Mouse (Mus musculus) megakaryocyte progenitor cell, adult 5-6 weeks (primary cell): Measurements from ENCODE around the gene Selenov. TPM values are rescaled to one million over a fixed set of nuclear protein-coding genes. Genes with fewer than 3 reads are reported as not detected.
"Not testable (repeated sequence)": the region's sequence is repeated elsewhere in the genome, so short reads cannot be mapped to it uniquely, and the experiment has no call there.

ENCODE experiments used
- ATAC-seq: replicated peaks from 2 replicates; pipeline ENCODE4 v1.8.0; 2016; ENCODE audit warnings: mild to moderate bottlenecking, moderate TSS enrichment, inconsistent platforms; ENCODE audit not compliant: poor library complexity
- total RNA-seq, 2 experiments: library from RNA; stranded (forward) in 1 of 2; stranded (reverse) in 1 of 2; fragments of 157-497, 149-512 nt in 1 of 2; fragments of 200-1000 nt in 1 of 2; gene quantifications; 2 replicates each; pipeline versions ENCODE4 v1.2.3 to v1.2.4; 2015 to 2017

The Selenov gene
- total RNA-seq, 2 experiments from 2014 or later: not detected

DNA sequence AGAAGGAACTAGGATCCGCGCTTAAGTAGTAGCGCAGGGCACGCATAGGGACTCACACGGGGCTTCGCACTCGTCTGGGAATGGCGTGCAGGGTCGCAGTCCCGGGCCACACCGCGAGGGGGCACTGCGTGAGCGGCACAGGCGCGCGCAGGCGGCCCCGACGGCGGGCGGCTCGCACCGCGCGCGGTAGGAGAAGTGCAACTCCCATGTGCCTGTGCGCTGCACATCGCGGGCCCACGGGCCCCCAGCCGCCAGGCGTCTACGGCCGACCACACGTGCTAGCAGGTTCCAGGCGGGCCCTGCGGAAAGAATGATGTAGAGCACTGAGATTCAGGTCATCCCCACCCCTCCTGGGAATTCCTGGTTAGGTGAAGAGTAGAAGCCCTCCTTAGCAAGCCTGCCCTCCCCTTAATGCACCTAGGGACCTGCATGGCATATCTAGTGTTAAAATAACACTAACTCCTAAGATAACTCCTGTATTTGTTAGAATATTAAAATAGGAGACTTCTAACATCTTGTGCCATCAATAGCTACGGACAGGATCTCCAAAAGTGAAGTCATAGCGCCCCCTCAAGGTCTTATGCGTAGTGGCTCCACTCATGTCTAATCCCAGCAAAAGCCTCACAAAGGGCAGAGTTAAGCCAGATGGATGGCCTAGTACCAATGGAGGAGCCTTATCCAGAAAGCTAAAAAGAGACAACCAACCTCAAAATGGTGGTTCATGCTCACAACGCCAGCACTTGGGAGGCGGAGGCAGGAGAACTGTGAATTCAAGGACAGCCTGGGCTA is 8.0 kb upstream of the Selenov start:
- ATAC-seq: peak; percentile 79

DNA sequence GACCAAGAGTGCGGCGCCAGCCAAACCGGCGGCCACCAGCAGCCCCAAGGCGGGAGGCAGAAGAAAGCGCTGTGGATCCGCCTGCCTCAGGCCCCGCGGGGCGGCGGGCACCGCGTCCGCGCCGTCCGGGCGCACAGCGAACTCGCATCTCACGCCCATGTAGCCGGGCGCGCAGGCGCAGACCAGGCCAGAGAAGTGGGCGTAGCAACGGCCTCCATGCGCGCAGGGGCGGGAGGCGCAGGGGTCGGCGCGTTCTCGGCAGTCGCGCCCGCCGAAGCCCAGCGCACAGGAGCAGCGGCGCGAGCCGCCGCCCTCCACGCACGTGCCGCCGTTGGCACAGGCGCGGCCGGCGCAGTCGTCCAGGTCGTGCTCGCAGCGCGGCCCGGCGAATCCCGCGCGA is 3.5 kb upstream of the Selenov start:
- peak; percentile 57 for ATAC-seq

DNA sequence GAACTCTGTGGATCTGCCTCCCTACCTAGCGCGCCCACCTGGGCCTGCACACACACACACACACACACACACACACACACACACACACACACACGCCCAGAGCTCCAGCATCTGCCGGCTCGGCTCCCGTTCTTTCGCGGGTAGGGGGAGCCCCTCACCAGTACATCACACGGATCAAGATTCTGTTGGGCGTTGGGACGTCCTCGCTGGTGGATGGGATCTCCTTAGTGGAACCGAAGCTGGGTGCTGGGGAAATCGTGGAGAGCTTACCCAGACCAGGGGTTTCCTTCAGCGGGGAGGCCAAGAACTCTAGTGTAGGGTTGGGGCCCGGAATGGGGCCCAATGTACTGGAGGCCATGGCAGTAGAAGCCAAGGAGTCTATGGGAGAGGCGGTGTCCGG is 821 bp downstream of the Selenov start:
- no peak for ATAC-seq

DNA sequence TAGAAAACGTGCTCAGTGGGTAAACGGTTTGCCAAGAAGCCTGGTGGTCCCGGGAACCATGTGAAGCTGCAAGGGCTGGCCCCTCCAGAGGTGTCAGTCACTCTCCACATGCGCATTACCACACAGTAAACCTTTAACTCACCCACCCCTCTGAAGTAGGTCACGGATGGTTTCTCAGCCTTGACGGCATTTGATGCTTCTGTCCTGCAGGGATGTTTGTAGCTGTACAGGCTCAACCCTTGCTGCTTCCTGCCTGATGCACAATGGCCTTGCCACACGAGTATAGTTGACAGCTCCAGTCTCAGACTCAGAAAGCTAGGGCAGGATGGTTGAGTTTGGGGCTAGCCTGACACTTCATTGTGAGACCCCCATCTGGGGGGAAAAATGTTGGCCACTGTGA is 10.4 kb downstream of the Selenov start:
- ATAC-seq: no peak

DNA sequence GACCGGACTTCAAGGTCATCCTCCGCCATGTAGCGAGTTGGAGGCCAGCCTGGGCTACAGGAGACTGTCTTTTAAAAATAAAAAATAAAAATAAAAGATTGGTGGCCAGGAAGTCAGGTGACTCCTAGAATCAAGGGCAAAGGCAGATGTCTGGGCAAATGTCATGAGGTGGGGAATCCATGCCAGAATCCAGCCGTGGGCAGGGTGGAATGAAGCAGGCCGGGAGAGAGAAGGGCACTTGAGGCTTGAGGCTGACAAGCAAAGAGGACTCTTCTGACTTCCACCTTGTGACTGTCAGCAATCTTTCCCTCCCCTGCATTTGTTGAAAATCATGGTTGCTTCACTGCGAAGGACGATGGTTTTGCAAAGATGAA is 12.7 kb downstream of the Selenov start:
- no peak for ATAC-seq

DNA sequence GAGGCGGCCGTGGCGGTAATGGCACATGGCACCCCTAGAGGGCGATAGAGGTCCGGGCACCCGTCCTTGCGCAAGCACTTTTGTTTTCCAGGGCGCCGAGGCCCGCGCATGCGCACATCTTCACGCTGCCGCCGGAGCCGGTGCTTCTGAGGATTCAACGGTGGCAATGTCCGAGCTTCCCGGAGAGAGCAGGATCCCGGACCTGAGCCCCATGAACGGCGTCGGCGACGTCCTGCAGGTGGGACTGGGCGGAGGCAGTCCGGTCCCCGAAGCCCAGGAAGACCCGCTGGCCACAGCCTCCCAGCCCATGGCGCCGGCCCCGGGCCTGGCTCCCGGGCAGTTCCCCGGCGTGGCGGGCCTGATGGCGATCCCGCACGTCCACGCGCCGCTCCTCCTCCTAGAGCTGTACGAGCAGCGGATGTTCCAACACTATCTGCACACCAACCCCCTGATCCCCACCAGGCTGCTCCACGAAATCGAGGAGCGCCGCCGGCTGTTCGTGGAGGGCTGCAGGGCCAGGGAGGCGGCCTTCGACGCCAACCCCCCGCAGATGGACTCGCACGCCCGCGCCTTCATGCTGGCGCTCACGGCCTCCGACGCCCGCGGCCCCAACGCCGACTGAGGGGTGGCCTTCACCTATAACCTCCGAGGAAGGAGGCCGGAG is 13.2 kb downstream of the Selenov start, which contains the start of gene Eid2b:
Eid2b (plus strand) TSS at position 125 of the 664 bp plus-strand sequence.
- ATAC-seq: peak; percentile 99

DNA sequence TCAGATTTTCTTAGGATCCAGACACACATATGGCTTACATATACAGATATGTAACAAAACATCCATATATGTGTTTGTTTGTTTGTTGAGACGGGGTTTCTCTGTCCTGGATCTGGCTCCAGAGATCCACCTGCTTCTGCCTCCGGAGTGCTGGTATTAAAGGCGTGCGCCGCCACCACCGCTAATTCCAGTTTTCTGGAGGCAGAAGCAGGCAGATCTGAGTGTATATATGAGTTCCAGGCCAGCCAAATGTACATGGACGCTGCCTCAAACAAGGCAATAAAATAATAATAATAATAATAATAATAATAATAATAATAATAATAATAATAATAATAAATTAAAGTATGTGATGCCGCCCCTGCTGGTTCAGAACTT is 13.8 kb downstream of the Selenov start:
- ATAC-seq: no peak

DNA sequence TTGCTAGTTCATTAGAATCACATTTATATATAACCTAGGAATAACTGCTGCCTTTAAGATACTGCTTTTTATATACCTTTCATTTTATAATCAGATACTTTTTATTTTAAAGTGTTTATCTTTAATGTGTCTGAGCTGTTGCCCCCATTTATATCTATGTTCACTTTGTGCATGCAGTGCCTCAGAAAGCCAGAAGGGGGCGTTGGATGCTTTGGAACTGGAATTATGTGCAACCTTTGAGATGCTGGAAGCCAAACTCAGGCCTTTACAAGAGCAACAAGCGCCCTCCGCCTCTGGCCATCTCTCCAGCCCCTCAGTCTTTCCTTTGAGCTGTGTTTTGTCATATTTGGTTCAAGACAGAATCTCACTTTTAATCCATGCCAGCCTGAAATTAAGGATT is 19.2 kb downstream of the Selenov start:
- ATAC-seq: no peak

DNA sequence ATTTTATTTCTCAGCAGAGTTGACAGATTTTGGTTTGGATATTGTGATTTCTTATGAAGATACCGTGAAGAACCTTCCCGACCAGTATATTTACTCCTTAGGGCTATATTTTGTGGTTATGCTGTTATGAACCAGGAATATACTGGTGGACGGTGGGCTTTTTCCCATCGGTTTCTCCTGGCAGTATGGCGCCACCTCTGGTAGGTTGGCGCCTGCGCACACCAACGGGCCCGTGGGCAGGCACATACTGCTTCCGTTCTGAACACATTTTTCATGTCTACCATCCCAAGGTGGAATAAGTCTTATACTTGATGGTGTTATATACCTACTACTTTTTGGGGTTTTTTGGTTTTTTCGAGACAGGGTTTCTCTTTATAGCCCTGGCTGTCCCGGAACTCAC is 21.6 kb downstream of the Selenov start:
- no peak for ATAC-seq

DNA sequence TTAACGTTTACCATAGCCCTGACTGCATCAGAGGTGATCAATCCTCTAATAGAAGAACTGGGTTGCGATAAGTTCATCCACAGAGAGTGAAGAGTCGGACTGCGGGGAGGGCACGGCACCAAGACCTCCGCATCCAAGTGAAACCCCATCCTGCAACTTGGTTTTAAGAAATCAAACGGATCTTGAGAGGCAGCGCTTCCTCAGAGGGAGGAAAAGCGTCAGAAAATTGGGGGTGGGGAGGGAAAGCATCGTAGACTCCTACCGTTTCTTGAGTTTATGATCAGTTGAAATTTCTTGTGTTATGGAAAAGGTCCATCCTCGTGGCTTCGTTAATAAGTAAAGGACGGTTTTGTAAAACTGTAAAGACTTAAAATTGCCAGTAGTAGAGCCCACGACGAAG is 22.4 kb downstream of the Selenov start:
- no peak for ATAC-seq

DNA sequence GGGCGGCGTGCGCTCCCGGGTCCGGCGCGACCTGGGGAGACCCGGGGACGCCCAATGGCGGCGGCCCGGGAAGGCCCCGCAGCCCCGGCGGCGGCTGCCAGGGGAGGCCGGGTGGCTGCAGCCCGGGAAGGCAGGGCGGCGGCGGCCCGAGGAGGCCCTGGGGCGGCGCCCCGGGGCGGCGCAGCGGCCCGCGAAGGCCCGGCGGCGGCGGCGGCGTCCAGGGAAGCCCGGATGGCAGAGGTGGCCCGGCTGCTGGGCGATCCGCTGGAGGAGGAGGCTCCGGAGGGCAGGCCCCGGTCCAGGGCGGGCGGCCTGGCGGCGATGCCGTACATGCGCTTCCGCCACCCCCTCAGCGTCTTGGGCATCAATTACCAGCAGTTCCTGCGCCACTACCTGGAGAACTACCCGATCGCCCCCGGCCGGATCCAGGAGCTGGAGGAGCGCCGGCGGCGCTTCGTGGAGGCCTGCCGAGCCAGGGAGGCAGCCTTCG is 22.9 kb downstream of the Selenov start:
- ATAC-seq: peak; percentile 37; the same call in 1 of the 2 replicates

DNA sequence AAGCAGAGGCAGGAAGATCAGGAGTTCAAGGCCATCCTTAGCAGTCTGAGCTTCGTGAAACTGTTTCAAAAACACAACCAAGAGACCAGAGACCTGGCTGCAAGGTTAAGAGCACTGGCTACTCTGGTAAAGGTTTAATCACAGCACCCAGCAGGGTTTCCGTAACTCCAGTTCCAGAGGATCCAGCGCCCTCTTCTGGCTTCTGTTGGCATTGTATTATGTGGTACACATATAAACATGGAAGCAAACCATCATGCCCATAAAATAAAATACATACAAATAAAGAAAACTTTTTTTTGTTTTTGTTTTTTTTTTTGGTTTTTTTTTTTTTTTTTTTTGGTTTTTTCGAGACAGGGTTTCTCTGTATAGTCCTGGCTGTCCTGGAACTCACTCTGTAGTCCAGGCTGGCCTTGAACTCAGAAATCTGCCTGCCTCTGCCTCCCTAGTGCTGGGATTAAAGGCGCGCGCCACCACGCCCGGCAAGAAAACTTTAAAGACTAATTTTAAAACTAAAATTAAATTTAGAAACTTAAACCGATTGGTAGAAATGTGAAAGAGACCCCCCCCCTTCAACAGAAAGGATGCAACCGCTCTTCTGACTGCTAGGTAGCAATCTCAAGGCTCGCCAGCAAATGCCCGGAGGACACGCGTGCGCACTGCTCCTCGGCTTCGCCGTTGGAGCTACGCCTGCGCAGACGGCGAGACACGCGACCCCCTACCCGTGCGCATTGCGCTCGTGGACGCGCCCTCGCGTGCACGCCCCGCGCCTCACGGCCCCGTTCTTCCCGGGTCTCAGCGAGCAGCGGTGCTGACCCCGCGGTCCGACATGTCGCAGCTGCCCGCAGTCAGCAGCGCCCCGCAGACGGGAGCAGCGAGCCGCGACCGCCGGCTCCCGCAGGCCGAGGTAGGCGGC is 23.6 kb downstream of the Selenov start, which contains the start of gene Eid2:
Eid2 (plus strand) TSS at position 753 of the 913 bp plus-strand sequence.
- ATAC-seq: peak; percentile 59

DNA sequence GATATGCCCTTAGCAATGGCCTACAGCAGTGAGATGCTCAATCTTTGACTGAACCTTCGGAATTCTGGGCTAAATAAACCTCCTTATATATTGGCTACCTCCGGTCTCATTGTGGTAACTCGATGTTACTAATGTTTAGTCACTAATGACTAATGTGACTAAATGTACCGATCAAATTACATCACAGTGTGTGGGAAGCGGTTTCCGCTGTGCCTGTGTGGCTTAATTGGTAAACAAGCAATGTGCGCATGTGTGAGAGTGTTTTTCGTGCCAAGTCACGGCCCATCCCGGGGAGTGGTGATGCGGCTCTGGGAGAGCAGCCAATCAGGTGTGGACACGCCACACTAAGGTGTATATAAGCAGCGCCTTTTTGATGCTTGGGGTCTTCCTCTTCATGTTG is 25.6 kb downstream of the Selenov start:
- ATAC-seq: no peak

DNA sequence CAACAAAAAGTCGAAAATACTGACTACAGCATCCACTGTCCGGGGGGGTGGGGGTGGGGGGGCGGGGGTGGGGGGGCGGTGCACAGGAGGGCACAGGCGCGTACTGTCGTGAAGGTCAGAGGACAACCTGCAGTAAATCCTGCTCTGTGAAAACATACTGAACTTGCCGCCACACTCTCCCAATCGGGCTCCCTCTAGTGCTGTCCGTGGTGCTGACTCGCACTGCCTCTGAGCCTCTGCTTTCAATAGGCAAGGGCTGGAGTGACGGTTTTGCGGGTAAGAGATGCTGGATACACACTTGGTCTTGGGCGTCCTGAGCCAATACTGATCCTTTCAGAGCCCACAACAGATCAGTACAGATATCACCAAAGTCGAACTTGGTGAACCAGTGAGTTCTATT is 27.2 kb downstream of the Selenov start:
- peak; percentile 95 for ATAC-seq

DNA sequence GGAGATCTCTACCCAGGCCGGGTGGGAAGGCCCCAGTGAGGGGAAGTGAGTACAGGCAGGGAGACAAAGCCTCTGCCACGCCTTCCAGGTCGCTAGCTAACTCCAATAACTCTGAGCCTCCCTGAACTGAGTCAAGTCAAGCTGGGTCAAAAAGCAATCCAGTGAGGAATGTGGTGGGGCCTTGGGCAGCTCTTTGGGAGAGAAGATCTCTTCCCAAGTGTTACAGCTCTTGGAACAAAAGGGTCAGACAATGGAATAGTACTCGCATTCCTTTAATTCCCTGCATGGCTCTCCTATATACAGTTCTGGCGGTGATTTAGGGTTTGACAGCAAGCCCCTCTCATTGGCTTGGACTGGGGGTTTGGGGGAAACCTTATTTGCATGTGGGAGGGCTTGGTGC is 28.1 kb downstream of the Selenov start:
- ATAC-seq: no peak

DNA sequence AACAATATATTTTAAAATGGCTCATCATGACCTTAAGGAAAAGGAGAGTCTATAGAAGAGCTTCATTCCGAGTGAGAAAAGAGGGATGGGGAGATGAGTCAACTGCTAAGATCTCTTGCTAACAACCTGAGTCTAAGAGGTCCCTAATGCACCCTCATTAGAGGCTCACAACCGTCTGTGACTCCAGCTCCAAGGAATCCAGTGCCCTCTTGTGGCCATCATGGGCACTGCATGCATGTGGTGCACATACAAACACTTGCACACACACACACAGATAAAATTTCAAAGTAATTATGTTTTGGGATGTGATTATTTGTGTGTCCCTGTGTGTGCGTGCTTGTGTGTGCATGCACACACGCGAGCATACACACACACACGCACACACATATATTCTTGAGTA is 35.5 kb downstream of the Selenov start:
- no peak for ATAC-seq

DNA sequence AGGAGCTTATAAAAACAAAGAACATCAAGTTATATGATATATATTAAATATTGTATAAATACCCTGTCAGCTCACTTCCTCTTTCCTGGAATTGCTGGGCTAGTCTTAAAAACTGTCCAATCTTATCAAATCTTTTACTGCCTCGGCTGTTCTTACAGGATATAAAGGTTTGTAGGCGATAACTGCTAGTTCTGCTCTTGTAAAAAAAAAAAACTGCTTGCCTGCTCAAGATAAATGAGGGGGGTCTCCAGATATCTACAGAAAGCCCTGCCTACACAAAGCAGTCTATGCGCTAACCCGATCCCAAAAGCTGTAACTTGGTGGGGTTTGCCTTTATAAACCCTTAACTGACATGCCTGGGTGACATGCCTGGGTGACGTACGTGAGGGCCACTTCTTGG is 36.4 kb downstream of the Selenov start:
- no peak for ATAC-seq

DNA sequence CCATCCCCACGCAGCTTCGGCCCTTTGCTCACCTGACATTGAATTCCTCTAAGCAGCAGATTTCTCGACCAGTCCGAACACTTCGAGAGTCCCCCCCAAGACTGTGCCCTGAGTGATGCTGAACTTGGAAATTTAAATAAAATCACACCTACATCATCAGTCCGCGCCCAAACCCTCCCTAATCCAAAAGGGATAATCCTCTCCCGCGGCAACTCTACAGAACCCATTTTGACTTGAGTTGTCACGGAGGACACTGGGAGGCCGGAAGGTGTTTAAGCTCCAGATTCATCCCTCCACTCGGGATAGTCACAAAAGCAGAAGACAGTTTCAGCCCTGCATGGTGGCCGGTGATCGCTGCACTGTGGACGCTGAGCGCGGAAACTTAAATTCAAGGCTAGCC is 39.0 kb downstream of the Selenov start:
- no peak for ATAC-seq

DNA sequence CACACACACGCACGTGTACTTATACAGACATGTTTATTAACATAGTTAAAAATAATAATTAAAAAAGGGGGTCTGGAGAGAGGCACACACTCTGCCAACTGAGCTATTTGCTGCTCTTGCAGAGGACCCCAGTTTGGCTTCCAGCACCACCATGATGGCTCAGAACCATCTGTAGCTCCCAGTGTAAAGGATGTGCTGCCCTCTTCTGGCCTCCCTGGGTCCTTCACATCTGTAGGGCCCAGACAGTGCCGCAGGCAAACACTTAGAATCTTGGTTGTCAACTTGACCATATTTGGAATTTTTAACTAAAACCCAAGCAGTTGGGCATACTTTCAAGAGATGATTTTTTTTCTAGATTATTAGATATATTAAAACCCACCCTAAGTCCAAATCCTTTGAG is 42.0 kb downstream of the Selenov start:
- ATAC-seq: no peak

DNA sequence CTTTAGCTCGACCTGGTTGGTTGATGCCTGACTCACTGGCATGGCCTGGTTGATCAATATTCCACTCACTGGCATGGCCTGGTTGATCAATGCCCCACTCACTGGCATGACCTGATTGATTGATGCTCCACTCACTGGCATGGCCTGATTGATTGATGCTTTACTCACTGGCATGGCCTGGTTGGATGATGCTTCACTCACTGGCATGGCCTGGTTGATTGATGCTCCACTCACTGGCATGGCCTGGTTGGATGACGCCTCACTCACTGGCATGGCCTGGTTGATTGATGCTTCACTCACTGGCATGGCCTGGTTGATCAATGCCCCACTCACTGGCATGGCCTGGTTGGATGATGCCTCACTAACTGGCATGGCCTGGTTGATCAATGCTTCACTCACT is 47.0 kb downstream of the Selenov start:
- not testable (repeated sequence) for ATAC-seq
